Mouse (Mus musculus) ES-Bruce4 (cell line): Measurements from ENCODE around the gene Dcaf5. TPM values are rescaled to one million over a fixed set of nuclear protein-coding genes. Genes with fewer than 3 reads are reported as not detected.

Source experiments
- H3K27ac ChIP-seq: 2 replicates; pipeline ENCODE4 v1.5.1; 2012; ENCODE audit warnings: low read length, inconsistent platforms; ENCODE audit not compliant: insufficient read depth
- H3K27me3 ChIP-seq: 2 replicates; pipeline ENCODE4 v1.6.1; 2012; ENCODE audit warnings: mild to moderate bottlenecking, low read length, inconsistent platforms; ENCODE audit not compliant: control insufficient read depth, poor library complexity, insufficient read depth, severe bottlenecking
- H3K36me3 ChIP-seq: 2 replicates; pipeline ENCODE4 v1.6.1; 2012; ENCODE audit warnings: inconsistent platforms, mild to moderate bottlenecking, low read length, moderate library complexity; ENCODE audit not compliant: control insufficient read depth, poor library complexity, insufficient read depth, severe bottlenecking
- H3K4me1 ChIP-seq: one replicate; pipeline ENCODE4 v1.8.1; 2011; ENCODE audit warnings: low read length; ENCODE audit not compliant: control insufficient read depth, insufficient read depth
- H3K4me3 ChIP-seq: 2 replicates; pipeline ENCODE4 v1.5.1; 2011; ENCODE audit warnings: low read depth, mild to moderate bottlenecking, low read length
- H3K9ac ChIP-seq: 2 replicates; pipeline ENCODE4 v1.6.1; 2012; ENCODE audit warnings: low read depth, mild to moderate bottlenecking, inconsistent platforms; ENCODE audit not compliant: poor library complexity, severe bottlenecking
- H3K9me3 ChIP-seq: replicated peaks from 2 replicates; pipeline ENCODE4 v1.6.1; 2012; ENCODE audit warnings: mild to moderate bottlenecking, low read length, inconsistent platforms; ENCODE audit not compliant: control insufficient read depth, poor library complexity, insufficient read depth, severe bottlenecking
- CTCF ChIP-seq: IDR thresholded peaks from one replicate; pipeline ENCODE4 v1.8.1; 2011; ENCODE audit warnings: low read depth, low read length
- EP300 ChIP-seq: IDR thresholded peaks from 2 replicates; pipeline ENCODE4 v1.6.1; 2011; ENCODE audit warnings: low read depth, low read length; ENCODE audit not compliant: insufficient read depth
- POLR2A ChIP-seq: IDR thresholded peaks from one replicate; pipeline ENCODE4 v1.8.1; 2011; ENCODE audit warnings: low read length; ENCODE audit not compliant: insufficient read depth
- polyA plus RNA-seq: library from polyadenylated mRNA; stranded (reverse); fragments of >200 nt; gene quantifications from 2 replicates; pipeline ENCODE4 v1.2.4, GENCODE M21; 2011; ENCODE audit warnings: low read depth; ENCODE audit not compliant: missing spikeins, insufficient read depth, insufficient read length

Gene Dcaf5
- polyA plus RNA-seq, 1 experiment = 10.2 TPM

GRCm38 (mm10) chr12:80360321-80360720 lies 76.1 kb downstream of the Dcaf5 start:
- no peak overlapping the region for H3K27ac ChIP-seq
- no peaks in the 10 kb centered on the region for H3K27me3 ChIP-seq
- H3K4me3 ChIP-seq = no peak overlapping the region
- no peaks in the 10 kb centered on the region for H3K9me3 ChIP-seq
- no peaks in the 10 kb centered on the region; the same call in 1 of the 2 replicates for H3K36me3 ChIP-seq
- no peak overlapping the region for H3K9ac ChIP-seq
- H3K4me1 ChIP-seq = no peaks in the 10 kb centered on the region
- TF ChIP-seq POLR2A (no peak), EP300 (no peak), CTCF (no peak)

DNA sequence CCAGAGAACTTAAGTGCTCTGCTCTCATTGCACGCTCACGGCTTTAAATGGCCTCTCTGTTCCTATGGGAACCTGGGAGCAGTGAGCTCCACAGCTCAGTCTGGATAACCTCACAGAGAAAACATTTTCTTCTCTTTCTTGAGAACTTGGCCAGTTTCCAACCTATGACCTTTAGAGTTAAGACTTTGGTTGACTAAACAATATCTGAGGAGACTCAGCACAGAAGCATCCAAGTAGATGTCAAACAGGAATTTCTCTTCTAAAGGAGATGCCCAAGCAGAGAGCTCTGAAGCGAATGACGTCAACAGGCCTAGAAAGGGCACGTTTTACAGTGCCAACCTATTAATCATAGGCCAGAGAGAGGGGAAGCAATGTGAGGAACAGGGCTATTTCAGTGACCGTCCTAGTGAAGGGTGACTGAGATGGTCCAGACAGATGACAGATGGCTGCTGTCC lies 91.6 kb downstream of the Dcaf5 start:
- Histone ChIP-seq H3K36me3 (no peaks in the 10 kb centered on the region), H3K4me3 (no peak overlapping the region), H3K4me1 (no peaks in the 10 kb centered on the region), H3K27ac (no peak overlapping the region), H3K9ac (no peak overlapping the region), H3K27me3 (no peaks in the 10 kb centered on the region), H3K9me3 (no peaks in the 10 kb centered on the region)
- TF ChIP-seq CTCF = no peak

DNA sequence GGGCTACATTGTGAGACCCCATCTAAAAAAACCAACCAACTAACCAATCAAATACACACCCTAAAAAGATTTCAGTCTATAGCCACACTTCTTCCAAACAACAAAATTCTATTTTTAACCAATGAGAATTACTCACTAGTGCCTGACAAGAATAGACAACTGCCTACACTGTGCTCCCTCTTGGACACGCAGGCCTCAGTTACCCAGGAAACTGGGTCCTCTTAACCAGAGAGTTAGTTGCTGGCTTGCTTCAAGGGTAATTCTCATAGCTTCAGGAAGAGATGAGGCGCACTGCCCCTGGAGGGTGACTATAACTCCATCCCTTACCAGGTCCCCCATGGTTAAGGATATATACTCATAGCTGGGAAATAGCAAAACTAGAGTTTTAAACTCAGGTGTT lies 95.5 kb downstream of the Dcaf5 start:
- no peak overlapping the region for H3K4me3 ChIP-seq
- no peaks in the 10 kb centered on the region for H3K4me1 ChIP-seq
- no peaks in the 10 kb centered on the region for H3K9me3 ChIP-seq
- H3K36me3 ChIP-seq = no peaks in the 10 kb centered on the region
- H3K9ac ChIP-seq = no peak overlapping the region
- H3K27me3 ChIP-seq = no peaks in the 10 kb centered on the region
- TF ChIP-seq EP300 = no peak
- TF ChIP-seq POLR2A = no peak
- no peak for TF ChIP-seq CTCF
- no peak overlapping the region for H3K27ac ChIP-seq

DNA sequence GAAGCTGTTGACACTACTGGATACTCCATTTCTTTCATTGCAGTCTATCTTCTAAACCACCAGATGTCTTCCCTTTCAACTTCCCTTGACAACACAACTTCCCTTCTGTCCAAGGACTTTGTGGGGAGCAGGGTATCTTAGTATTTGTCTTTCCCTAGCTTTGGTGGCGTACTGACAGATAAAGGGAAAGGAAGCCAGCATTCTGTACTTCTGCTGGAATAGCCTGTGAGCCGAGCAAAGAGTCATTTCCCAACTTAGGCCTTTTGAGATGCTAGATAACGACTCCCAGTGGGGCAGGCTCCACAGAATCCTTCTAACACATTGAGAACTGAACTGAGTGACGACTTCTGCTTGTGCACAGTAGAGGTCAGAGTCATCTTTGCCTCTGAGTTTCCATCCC lies 102.2 kb downstream of the Dcaf5 start:
- H3K4me1 ChIP-seq = no peaks in the 10 kb centered on the region
- no peak overlapping the region for H3K9ac ChIP-seq
- no peak overlapping the region for H3K4me3 ChIP-seq
- H3K9me3 ChIP-seq = no peaks in the 10 kb centered on the region
- TF ChIP-seq EP300 (no peak), CTCF (no peak), POLR2A (no peak)
- no peaks in the 10 kb centered on the region for H3K36me3 ChIP-seq
- no peaks in the 10 kb centered on the region for H3K27me3 ChIP-seq
- H3K27ac ChIP-seq = no peak overlapping the region

DNA sequence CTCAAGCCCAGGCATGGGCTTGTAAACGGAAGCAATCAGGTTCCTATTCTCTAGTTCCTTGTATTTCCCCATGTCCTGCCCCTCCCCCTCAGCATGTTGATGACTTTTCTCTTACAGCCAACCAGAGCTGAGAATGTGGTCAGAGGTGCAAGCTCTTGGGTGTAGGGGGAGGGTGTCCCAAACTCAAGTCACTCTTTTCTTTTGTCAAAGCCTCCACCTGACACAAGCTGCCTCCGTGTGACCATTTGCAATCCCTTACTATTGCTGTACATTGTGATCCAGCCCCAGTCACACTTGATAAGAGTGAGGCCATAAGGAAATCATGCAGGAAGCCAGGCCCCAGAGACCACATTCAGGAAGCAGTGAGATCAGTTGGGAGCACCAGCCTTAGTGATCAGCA lies 104.8 kb downstream of the Dcaf5 start:
- H3K4me3 ChIP-seq = no peak overlapping the region
- no peaks in the 10 kb centered on the region for H3K27me3 ChIP-seq
- TF ChIP-seq POLR2A = no peak
- TF ChIP-seq EP300 = no peak
- TF ChIP-seq CTCF = no peak
- H3K27ac ChIP-seq = no peak overlapping the region
- no peaks in the 10 kb centered on the region for H3K36me3 ChIP-seq
- no peak overlapping the region for H3K9ac ChIP-seq
- H3K4me1 ChIP-seq = no peaks in the 10 kb centered on the region
- H3K9me3 ChIP-seq = no peaks in the 10 kb centered on the region

DNA sequence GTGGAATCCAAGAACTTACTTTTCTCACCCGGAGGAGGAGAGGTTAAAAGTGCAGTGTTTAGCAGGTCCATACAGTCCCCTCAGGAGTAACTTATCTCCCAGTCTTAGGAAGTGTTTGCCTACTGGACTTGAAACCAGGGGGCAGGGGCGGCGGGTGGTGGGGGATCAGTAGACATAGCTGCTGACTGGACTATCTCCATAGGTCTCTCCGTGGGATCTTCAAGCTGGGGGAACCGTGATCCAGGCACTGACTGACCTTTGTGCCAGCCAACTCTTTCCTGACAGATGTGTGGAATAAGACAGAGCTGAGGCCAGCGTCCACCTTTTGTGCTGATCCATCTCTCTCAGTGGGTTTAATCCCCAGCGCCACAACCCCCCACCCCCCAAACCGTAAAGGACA lies 105.6 kb downstream of the Dcaf5 start:
- Histone ChIP-seq H3K36me3 (no peaks in the 10 kb centered on the region), H3K4me3 (no peak overlapping the region), H3K9ac (no peak overlapping the region), H3K27me3 (no peaks in the 10 kb centered on the region), H3K27ac (no peak overlapping the region), H3K4me1 (no peaks in the 10 kb centered on the region), H3K9me3 (no peaks in the 10 kb centered on the region)
- no peak for TF ChIP-seq EP300
- no peak for TF ChIP-seq POLR2A

DNA sequence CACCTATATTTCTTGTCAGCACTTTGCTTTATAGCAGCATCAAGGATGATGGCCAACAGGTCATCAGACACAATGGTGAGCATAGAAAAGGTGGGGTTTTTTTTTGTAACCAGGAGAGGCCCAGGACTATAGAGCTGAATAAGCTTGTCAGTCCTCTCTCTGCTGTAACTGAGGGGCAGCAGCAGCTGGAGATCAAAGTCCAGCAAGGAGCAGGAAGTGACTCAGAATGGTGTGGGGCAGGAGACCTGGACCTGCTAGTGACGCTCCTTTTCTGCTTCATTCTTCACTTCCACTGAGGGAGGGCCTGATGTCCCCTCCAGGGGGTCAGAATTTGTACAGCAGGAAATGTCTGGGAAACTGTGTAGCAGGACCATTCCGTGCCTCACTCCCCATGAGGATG lies 106.8 kb downstream of the Dcaf5 start:
- Histone ChIP-seq H3K9ac (no peak overlapping the region), H3K27me3 (no peaks in the 10 kb centered on the region), H3K36me3 (no peaks in the 10 kb centered on the region), H3K4me1 (peaks cover 3% of the 10 kb centered on the region), H3K27ac (no peak overlapping the region), H3K9me3 (no peaks in the 10 kb centered on the region), H3K4me3 (no peak overlapping the region)
- no peak for TF ChIP-seq POLR2A
- no peak for TF ChIP-seq EP300
- no peak for TF ChIP-seq CTCF
